ENCODE assay signal across 8 mouse cellular contexts in the genomic region with DNA sequence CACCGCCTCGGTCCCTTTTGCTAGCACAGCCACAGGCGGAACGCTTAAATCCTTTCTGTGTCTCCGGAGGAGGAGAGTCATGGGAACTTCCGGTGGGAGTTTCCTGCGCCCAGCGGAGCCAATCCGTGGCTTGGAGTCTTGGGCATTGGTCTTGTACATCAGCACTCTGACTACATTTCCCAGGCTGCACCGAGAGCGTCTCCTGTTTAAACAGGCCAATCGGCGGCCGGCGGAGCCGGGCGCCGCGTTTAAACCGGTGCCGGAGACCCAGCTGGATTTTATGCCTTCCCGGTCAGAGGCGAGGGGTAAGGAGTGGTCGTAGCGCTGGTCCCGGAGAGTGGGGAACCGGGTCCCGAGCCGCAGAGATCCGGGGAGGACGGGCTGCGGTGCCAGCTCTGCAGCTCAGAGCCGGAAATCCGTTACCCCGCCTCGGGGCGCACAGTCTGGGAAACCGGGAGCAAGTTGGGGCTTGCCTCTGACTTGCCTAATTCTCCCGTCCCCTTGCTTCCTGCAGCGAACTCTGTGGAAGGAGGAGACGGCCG. TPM values are rescaled to one million over a fixed set of nuclear protein-coding genes. Genes with fewer than 3 reads are reported as not detected.
A peak's percentile ranks its signal among the peaks of the same experiment; 100 is the strongest.
DNase-seq lines count a peak whose midpoint lies in the region; ATAC-seq and TF ChIP-seq lines count a peak whose summit lies in the region.

A gene (plus strand): TSS at position 256 of the 542 bp plus-strand sequence.

- H3K27ac ChIP-seq in heart, embryonic 12.5 days (ENCODE audit: poor library complexity, severe bottlenecking) = peak within 1 kb of the TSS; percentile 55
- peak within 1 kb of the TSS; percentile 63 for H3K27ac ChIP-seq in kidney, postnatal 0 days
- peak within 1 kb of the TSS; percentile 60; the same call in 1 of the 2 replicates for H3K27ac ChIP-seq in liver, embryonic 11.5 days (ENCODE audit: low read depth, low read length)
- peak within 1 kb of the TSS; percentile 35 for H3K27ac ChIP-seq in stomach, embryonic 14.5 days (ENCODE audit: low read length)

- H3K36me3 ChIP-seq in heart, embryonic 12.5 days = peaks cover 31% of the 10 kb centered on the region
- peaks cover 5% of the 10 kb centered on the region for H3K36me3 ChIP-seq in kidney, postnatal 0 days (ENCODE audit: insufficient read depth, low read length)
- H3K36me3 ChIP-seq in liver, embryonic 11.5 days (ENCODE audit: control insufficient read depth, insufficient read depth, low read length) = peaks cover 25% of the 10 kb centered on the region
- peaks cover 23% of the 10 kb centered on the region; the same call in 1 of the 2 replicates for H3K36me3 ChIP-seq in stomach, embryonic 14.5 days (ENCODE audit: control insufficient read depth, insufficient read depth, low read length)

- no peak for TF ChIP-seq CTCF in kidney, postnatal 0 days (IDR thresholded peaks at IDR 0.05; ENCODE audit: low read depth)

- peak; percentile 97 for ATAC-seq in erythroid progenitor cell, adult 5-6 weeks (replicated peaks; ENCODE audit: low FRiP score, poor library complexity, severe bottlenecking)
- ATAC-seq in heart, embryonic 12.5 days (ENCODE audit: insufficient number of reproducible peaks, low FRiP score) = peak; percentile 96
- ATAC-seq in kidney, postnatal 0 days (replicated peaks; ENCODE audit: low FRiP score, low read depth) = peak; percentile 99
- peak; percentile 99 for ATAC-seq in liver, embryonic 11.5 days (replicated peaks; ENCODE audit: low FRiP score)
- peak; percentile 99 for ATAC-seq in stomach, embryonic 14.5 days (ENCODE audit: insufficient number of reproducible peaks, insufficient read depth, low FRiP score, low read depth)

- no peaks in the 10 kb centered on the region for H3K27me3 ChIP-seq in heart, embryonic 12.5 days (replicated peaks)
- no peaks in the 10 kb centered on the region for H3K27me3 ChIP-seq in kidney, postnatal 0 days (ENCODE audit: insufficient read depth, low read length)
- H3K27me3 ChIP-seq in liver, embryonic 11.5 days (replicated peaks; ENCODE audit: control insufficient read depth, insufficient read depth, low read length) = no peaks in the 10 kb centered on the region
- no peaks in the 10 kb centered on the region for H3K27me3 ChIP-seq in stomach, embryonic 14.5 days (ENCODE audit: control insufficient read depth, insufficient read depth, low read length)

- peak within 1 kb of the TSS; percentile 96 for H3K4me3 ChIP-seq in heart, embryonic 12.5 days
- peak within 1 kb of the TSS; percentile 82 for H3K4me3 ChIP-seq in kidney, postnatal 0 days (replicated peaks; ENCODE audit: low read depth, low read length)
- peak within 1 kb of the TSS; percentile 83 for H3K4me3 ChIP-seq in liver, embryonic 11.5 days (ENCODE audit: low read depth, low read length)
- peak within 1 kb of the TSS; percentile 53 for H3K4me3 ChIP-seq in stomach, embryonic 14.5 days (ENCODE audit: low read depth, low read length)

- H3K9ac ChIP-seq in heart, embryonic 12.5 days = peak within 1 kb of the TSS; percentile 86
- peak within 1 kb of the TSS; percentile 74 for H3K9ac ChIP-seq in kidney, postnatal 0 days (ENCODE audit: low read depth, low read length)
- H3K9ac ChIP-seq in liver, embryonic 11.5 days (ENCODE audit: low read depth, low read length) = peak within 1 kb of the TSS; percentile 88
- H3K9ac ChIP-seq in stomach, embryonic 14.5 days (replicated peaks; ENCODE audit: low read depth, low read length) = peak within 1 kb of the TSS; percentile 60

- H3K4me1 ChIP-seq in heart, embryonic 12.5 days (replicated peaks) = peaks cover 20% of the 10 kb centered on the region
- H3K4me1 ChIP-seq in kidney, postnatal 0 days (replicated peaks; ENCODE audit: insufficient read depth, low read length) = peaks cover 6% of the 10 kb centered on the region; the same call in 1 of the 2 replicates
- H3K4me1 ChIP-seq in liver, embryonic 11.5 days (replicated peaks; ENCODE audit: control insufficient read depth, insufficient read depth, low read length) = peaks cover 9% of the 10 kb centered on the region; the same call in 1 of the 2 replicates
- H3K4me1 ChIP-seq in stomach, embryonic 14.5 days (ENCODE audit: control insufficient read depth, insufficient read depth, low read length) = peaks cover 17% of the 10 kb centered on the region; the same call in 1 of the 2 replicates

- DNase-seq in CD4-positive helper T cell, adult 2 months (ENCODE audit: low read depth, low spot score) = peak; percentile 95
- peak; percentile 95 for DNase-seq in brain, embryonic 18.5 days (ENCODE audit: low read depth, low spot score)
- DNase-seq in kidney, postnatal 0 days (ENCODE audit: low spot score) = peak; percentile 99
- DNase-seq in liver, embryonic 11.5 days (ENCODE audit: low spot score) = peak; percentile 86
- DNase-seq in naive thymus-derived CD4-positive, alpha-beta T cell, adult 2 months (ENCODE audit: low read depth) = peak; percentile 94

- no peaks in the 10 kb centered on the region for H3K9me3 ChIP-seq in heart, embryonic 12.5 days (replicated peaks)
- no peaks in the 10 kb centered on the region for H3K9me3 ChIP-seq in kidney, postnatal 0 days (replicated peaks; ENCODE audit: low read length)
- no peaks in the 10 kb centered on the region for H3K9me3 ChIP-seq in liver, embryonic 11.5 days (ENCODE audit: control insufficient read depth, low read length)
- H3K9me3 ChIP-seq in stomach, embryonic 14.5 days (ENCODE audit: control insufficient read depth, low read depth, low read length) = no peaks in the 10 kb centered on the region

- under 1% methylated on average over 42 of the region's 42 CpGs for WGBS in heart, embryonic 12.5 days
- under 1% methylated on average over 42 of the region's 42 CpGs for WGBS in kidney, postnatal 0 days
- under 1% methylated on average over 42 of the region's 42 CpGs for WGBS in liver, embryonic 11.5 days
- under 1% methylated on average over 42 of the region's 42 CpGs for WGBS in stomach, embryonic 14.5 days

- H3K4me2 ChIP-seq in heart, embryonic 12.5 days = peak within 1 kb of the TSS; percentile 89
- H3K4me2 ChIP-seq in kidney, postnatal 0 days (ENCODE audit: low read length) = peak within 1 kb of the TSS; percentile 92
- peak within 1 kb of the TSS; percentile 73 for H3K4me2 ChIP-seq in liver, embryonic 11.5 days
- H3K4me2 ChIP-seq in stomach, embryonic 14.5 days (replicated peaks; ENCODE audit: low read depth, low read length) = peak within 1 kb of the TSS; percentile 88

RNA-seq across cellular contexts. Expression of the gene that starts here (rescaled TPM):
- 53.0 and 55.3 TPM in 2 replicates for total RNA-seq in erythroid progenitor cell, adult 5-6 weeks (2015; ENCODE audit: low replicate concordance)
- 71.8 and 75.2 TPM in 2 replicates for total RNA-seq in erythroid progenitor cell, adult 5-6 weeks (2017; ENCODE audit: low replicate concordance)
- 31.6 and 32.4 TPM in 2 replicates for polyA plus RNA-seq in heart, embryonic 12.5 days (2016; fragmentation: Nextera tagmentation; extraction: Ambion mirVana)
- 11.4 and 12.8 TPM in 2 replicates for polyA plus RNA-seq in kidney, postnatal 0 days (2015; fragmentation: Nextera tagmentation; extraction: Ambion mirVana)
- 38.8 and 42.5 TPM in 2 replicates for polyA plus RNA-seq in liver, embryonic 11.5 days (2014; fragmentation: Nextera tagmentation; extraction: Ambion mirVana)
- polyA plus RNA-seq in stomach, embryonic 14.5 days (2014; fragmentation: Nextera tagmentation; extraction: Ambion mirVana) = 24.6 and 24.9 TPM in 2 replicates

Comparison
In these comparisons a context has a peak if more than half of its experiments do, and no peak if none do; other contexts are left out.
1. Peak in every context shown above with its lines: DNase-seq, ATAC-seq, H3K4me3 ChIP-seq and H3K27ac ChIP-seq.